Mouse (Mus musculus) megakaryocyte-erythroid progenitor cell, adult 5-6 weeks (primary cell): ENCODE results near the gene Csrp1. TPM values are rescaled to one million over a fixed set of nuclear protein-coding genes. Genes with fewer than 3 reads are reported as not detected.
A peak's percentile ranks its signal among the peaks of the same experiment; 100 is the strongest.

Experiments used
- ATAC-seq: replicated peaks from 2 replicates; pipeline ENCODE4 v1.8.0; 2016; ENCODE audit warnings: mild to moderate bottlenecking, inconsistent platforms; ENCODE audit not compliant: severe bottlenecking, poor library complexity, low FRiP score, low TSS enrichment
- total RNA-seq, 2 experiments: library from RNA; stranded (forward) in 1 of 2; stranded (reverse) in 1 of 2; fragments of 200-1000, 215-1000 nt in 1 of 2; fragments of >200 nt in 1 of 2; fragmentation: Nextera tagmentation in 1 of 2; gene quantifications; 2 replicates each; pipeline ENCODE4 v1.2.3; 2014 to 2017

Gene Csrp1
- total RNA-seq, 2 experiments from 2014 or later, result 100 to 112 TPM

- ATAC-seq, result no peak
Measured at GRCm38 (mm10) chr1:135691417-135691815, 28.4 kb upstream of the Csrp1 start.

- no peak for ATAC-seq
Measured at GRCm38 (mm10) chr1:135694181-135694580, 25.7 kb upstream of the Csrp1 start.

- ATAC-seq, result 0 out of 2 replicates have a peak, but pooled peaks have one; percentile 18
Measured at GRCm38 (mm10) chr1:135697462-135697861, 22.4 kb upstream of the Csrp1 start.

GRCm38 (mm10) chr1:135698046-135698445, 21.8 kb upstream of the Csrp1 start:
- ATAC-seq, result no peak

GRCm38 (mm10) chr1:135698451-135698921, 21.4 kb upstream of the Csrp1 start:
- no peak for ATAC-seq

GRCm38 (mm10) chr1:135698996-135699705, 20.7 kb upstream of the Csrp1 start:
- ATAC-seq, result peak; percentile 49; the same call in 1 of the 2 replicates

- no peak for ATAC-seq
Measured at GRCm38 (mm10) chr1:135699892-135700291, 20.0 kb upstream of the Csrp1 start.

GRCm38 (mm10) chr1:135700605-135701004, 19.3 kb upstream of the Csrp1 start:
- peak; percentile 87 for ATAC-seq

- ATAC-seq, result peak; percentile 24; the same call in 1 of the 2 replicates
Measured at GRCm38 (mm10) chr1:135701314-135701713, 18.5 kb upstream of the Csrp1 start.

GRCm38 (mm10) chr1:135702722-135703121, 17.1 kb upstream of the Csrp1 start:
- ATAC-seq, result no peak

- ATAC-seq, result no peak
Measured at GRCm38 (mm10) chr1:135704317-135704821, 15.5 kb upstream of the Csrp1 start.

GRCm38 (mm10) chr1:135708369-135708768, 11.5 kb upstream of the Csrp1 start:
- no peak for ATAC-seq

- 0 out of 2 replicates have a peak, but pooled peaks have one; percentile 16 for ATAC-seq
Measured at GRCm38 (mm10) chr1:135711126-135711525, 8.7 kb upstream of the Csrp1 start.

- ATAC-seq, result peak; percentile 44
Measured at GRCm38 (mm10) chr1:135714028-135714815, 5.6 kb upstream of the Csrp1 start.

GRCm38 (mm10) chr1:135714901-135715609, 4.8 kb upstream of the Csrp1 start:
- ATAC-seq, result peak; percentile 87

- ATAC-seq, result peak; percentile 66
Measured at GRCm38 (mm10) chr1:135719486-135719885, 375 bp upstream of the Csrp1 start.

- ATAC-seq, result no peak
Measured at GRCm38 (mm10) chr1:135723016-135723415, 3.2 kb downstream of the Csrp1 start.

GRCm38 (mm10) chr1:135724134-135724533, 4.3 kb downstream of the Csrp1 start:
- no peak for ATAC-seq

- peak; percentile 38 for ATAC-seq
Measured at GRCm38 (mm10) chr1:135725324-135725723, 5.5 kb downstream of the Csrp1 start.

GRCm38 (mm10) chr1:135725936-135726335, 6.1 kb downstream of the Csrp1 start:
- ATAC-seq, result peak; percentile 14; the same call in 1 of the 2 replicates
